Mouse (Mus musculus): ENCODE data around the gene Vgll4. TPM values are rescaled to one million over a fixed set of nuclear protein-coding genes. Genes with fewer than 3 reads are reported as not detected.

Vgll4 gene
- total RNA-seq, 2 experiments from 2014 or later: 23.5 to 31.8 TPM

DNA sequence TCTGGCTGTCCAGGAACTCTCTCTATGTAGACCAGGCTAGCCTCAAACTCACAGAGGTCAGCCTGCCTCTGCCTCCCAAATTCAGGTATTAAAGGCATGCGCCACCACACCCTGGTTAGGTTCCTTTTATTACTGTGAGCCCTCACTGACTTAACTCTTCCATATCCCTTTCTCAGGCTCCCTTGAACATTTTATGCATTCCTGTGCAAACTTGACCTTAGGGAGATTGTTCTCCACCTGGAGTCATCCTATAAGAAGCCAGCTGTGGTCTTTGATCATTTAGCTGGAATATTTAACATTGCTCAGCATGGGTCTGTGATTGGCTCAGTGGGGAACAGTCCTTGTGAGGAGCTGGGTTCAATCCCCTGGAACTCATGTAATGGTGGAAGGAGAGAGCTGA lies 4.5 kb upstream of the Vgll4 start:
- DNase-seq: no peak

DNA sequence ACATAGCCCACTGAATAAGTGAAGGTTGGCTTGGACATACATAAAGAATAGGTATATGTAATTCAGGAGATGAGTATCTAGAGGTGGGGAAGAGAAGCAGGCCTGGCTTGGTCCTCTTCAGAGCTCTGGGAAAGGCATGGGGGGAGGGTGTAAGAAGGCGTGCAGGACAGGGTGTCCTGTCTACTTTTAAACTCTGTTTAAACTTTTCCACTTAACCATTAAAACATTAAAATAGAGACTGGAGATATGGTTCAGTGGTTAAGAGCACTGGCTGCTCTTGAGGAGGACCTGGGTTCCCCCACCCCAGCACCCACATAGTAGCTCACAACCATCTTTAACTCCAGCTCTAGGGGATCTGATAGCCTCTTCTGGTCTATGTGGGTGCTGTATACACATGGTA lies 3.2 kb upstream of the Vgll4 start:
- DNase-seq: no peak

DNA sequence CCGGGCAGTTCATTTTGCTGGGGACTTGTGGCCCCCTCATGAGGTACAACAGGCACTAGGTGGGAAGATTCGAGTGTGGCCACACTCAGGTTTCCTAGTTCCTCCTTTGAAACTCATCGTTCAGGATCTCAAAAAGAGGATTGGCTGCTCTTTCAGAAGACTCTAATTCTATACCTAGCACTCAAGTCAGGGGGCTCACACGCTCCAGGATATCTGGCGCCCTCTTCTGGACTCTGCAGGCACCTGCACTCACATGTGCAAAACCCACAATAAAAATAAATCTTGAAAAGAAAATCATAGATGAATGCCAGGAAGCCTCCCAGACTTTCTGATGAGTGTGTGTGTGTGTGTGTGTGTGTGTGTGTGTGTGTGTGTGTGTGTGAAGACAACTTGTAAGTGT lies 1.1 kb upstream of the Vgll4 start:
- no peak for DNase-seq

GRCm38 (mm10) chr6:114970386-114970785 lies 592 bp upstream of the Vgll4 start:
- DNase-seq: no peak

DNA sequence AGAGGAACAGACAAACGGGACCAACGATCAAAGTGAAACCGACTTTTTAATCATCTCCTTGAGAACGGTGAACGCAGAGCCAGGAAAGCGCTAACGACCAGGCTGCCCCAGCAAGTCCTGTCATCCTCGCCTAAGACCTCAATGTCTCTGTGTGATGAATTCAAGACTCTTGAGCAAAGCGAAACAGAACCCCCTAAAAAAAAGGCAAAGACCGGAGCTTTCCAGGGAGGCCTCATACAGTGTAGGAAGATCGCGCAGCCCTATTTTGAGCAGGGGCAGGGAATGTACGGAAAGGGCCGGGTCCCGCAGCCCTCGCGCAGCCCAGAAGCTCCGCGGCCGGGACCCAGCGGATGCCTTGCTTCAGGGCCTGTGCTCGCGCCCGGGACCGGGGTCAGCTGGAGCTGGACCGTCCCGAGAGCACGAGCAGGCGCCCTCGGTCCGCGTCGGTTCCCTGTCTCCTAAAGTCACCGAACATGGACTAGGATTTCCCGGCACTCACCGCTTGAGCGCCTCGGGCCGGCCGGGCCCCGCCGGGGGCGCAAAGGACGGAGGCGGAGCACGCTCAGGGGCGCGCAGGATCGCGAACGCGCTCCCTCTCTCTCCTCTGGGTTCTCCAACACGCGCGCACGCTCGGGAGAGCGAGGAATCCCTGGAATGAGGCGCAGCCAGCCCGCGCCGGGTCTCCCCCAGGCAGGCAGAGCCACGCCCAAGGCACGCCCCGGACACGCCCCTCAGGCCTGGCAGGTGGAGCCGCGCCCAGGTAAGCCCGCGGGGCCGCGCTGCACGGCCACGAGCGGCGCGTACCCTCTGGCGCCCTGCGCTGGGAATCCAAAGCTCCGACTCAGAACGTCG lies 1.2 kb downstream of the Vgll4 start:
- DNase-seq: peak; percentile 71

- DNase-seq: no peak
These were observed 2.2 kb downstream of the Vgll4 start for GRCm38 (mm10) chr6:114967623-114968022.

DNA sequence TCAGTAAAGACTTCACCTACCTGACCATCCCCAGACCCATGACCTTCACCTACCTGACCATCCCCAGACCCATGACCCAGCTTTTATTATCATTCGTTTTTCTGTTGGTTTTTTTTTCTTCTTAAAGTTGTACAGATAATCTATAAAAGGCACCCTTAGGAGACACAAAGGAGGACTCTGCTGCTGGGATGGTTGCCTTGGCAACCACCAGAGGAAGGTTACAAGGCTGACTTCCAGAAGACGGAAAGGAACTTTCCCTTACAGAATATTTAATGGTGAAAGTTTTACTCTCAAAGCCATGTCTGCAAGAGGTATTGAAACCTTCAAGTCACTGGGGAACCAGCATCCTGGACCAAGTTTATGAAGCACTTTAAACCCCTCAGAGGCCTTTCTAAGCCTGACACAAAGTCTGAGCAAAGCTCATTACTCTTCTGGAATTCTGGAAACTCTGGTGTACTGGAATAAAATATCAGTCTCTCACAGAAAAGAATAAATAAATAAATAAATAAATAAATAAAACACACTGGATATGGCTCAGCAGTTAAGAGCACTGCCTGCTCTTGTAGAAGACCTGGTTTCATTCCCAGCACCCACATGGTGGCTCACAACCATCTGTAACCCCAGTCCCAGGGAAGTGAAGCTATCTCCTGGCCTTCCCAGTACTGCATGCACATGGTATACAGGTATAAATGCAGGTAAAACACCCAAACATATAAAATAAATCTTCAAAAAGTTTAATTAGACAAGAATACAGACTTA lies 3.2 kb downstream of the Vgll4 start:
- no peak for DNase-seq

GRCm38 (mm10) chr6:114965802-114966201 lies 4.0 kb downstream of the Vgll4 start:
- no peak for DNase-seq

DNA sequence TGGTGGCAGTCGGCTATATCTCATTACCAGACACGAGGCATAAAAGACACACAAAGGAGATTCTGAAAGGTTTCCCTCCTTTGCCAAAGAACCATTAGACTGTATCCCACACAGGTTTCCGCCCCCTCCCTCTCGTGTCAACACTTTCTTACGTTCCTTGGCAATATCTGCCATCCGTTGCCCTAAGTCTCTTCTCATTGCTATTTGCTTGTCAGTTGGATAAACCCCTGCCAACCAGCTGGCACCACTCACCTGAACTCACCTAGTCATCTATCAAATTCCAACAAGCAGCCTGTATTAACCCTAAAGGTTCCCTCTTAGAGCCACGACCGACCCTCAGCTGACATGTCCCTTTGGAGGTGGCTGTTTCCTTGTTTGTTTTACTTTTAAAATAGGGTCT lies 4.4 kb downstream of the Vgll4 start:
- no peak for DNase-seq

GRCm38 (mm10) chr6:114964235-114964634 lies 5.6 kb downstream of the Vgll4 start:
- DNase-seq: no peak

DNA sequence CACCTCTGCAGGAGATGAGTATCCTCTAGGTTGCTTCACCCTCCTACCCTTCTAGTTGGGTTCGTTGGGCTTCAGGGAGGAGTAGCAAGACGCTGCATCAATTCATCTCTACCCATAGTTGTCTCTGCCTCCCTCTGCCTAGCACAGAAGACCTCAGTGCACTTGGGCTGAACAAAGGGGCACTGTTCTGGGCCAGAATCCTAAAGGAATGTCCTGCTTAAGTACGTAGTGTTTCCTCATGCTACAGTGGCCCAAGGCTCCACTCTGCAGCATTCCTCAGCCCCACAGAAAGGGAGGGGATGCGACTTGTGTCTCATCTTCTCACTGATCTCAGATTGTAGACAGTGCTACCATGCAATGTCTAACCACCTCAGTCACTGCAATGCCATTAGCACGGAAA lies 6.2 kb downstream of the Vgll4 start:
- DNase-seq: no peak

DNA sequence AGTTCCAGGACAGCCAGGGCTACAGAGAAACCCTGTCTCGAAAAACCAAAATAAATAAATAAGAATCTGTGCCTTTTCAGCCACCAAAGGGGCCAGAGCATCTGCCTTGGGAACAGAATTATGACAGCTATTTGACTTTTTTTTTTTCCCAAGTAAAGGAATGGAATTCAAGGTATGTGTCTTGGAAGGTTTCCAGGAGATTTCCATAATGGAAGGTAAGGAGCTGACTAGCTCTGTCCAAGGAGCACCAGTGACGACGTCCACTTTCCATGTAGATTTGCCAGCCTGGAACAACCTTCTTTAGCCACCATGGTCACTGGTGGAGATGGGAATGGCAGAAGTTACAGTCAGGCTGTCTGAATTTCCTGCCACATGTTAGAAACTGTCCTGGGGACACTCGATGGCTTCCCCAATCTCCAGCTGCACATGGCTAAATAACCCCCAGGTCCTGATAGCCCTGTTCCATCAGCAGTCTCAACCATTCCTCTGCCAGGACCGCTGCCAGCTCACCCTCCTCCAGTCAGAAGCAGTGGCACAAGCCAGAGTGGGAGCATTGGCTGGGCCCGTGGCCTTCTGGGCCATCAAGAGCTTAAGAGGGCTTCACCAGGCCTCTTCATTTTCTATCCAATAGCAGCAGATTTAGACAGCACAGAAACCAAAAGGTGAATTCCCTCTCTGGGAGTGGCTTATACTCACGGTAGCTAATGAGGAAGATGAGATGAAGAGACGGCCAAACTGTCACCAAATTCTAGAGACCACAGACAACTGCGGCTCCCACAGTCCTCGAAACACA lies 8.3 kb downstream of the Vgll4 start:
- no peak for DNase-seq

DNA sequence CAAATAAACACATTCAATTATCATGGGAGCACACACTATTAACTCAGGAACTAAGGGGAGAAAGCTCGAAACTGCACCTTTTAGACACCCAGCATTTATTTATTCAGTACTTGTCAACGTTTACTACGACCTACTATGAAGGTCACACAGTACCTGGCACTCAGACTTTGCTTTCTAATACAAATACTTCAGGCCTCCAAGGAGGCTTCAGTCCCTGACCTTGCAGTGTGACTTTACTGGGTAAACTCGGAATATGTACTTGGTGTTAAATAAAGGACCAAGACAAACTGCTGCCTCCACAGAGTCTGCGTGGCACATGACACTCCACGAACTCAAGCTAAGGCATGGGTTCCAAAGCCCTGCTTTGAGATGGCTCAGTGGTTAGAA lies 10.8 kb downstream of the Vgll4 start:
- no peak for DNase-seq

DNA sequence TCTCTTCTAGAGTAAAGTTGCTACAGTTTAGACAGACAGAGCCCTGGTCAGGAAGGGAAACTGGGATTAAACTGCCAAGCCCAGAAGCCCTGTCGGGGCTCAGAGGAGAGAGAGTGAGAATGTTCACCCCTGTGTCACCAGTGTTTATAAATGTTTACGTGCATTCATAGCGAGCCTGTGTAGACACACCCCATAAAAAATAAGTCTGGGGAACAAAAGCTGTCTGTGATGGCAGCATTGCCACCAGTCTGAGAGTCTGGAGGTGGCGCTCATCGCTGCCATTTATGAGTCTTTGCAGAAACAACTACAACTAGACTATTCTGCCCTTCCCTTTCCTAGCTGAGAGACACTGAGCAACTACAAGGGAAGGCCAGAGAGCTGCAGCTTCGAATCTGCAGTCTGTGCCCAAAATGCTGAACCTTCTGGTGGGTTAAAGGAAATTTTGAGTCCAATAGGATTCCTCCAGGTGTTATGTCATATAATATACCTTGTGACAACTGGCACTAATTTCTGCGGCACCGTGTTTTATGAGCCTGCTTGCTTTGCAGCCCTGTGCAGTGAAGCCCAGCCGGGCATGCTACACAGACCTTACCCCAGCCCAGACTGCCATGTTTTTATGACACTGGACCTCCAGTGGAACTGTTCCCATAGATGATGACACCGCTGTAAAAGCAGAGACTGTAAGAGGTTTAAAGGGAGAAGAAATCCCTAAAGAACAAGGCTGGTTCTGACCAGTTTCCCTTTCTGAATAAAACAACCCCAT lies 11.4 kb downstream of the Vgll4 start:
- no peak for DNase-seq

DNA sequence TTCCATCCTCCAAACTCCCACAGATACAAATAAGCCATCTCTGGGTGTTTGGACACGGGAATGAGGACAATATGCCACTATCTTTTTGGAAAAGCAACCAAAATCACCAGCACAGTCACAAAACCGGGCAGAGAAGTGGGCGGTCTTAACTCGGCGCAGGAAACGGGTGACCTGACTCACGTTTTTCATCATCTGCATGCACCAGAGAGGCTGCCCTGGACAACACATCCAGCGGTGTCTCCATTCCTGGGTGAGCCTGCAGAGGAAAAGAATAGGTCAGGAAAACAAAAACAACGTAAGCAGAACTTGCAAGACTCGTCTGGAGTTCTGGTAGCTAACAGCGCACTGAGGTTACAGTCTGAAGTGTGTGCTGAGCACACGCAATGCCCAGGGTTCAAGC lies 12.0 kb downstream of the Vgll4 start:
- DNase-seq: no peak

DNA sequence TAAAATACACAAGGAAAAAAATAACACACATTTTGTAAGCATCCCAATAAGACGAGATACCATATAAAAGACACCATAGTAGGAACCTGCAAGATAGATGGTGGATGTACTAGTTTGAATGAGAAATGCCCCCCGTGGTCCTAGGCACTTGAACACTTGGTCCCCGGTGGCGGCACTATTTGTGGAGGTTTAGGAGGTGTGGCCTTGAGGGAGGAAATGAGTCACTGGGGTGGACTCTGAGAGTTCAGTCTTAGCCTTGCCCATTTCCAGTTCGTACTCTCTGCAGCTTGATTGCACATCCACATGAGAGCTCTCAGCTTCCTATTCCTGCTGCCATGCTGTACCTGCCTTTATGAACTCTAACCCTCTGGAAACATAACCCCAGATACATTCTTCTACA lies 15.3 kb downstream of the Vgll4 start:
- no peak for DNase-seq

GRCm38 (mm10) chr6:114953601-114954000 lies 16.2 kb downstream of the Vgll4 start:
- no peak for DNase-seq

GRCm38 (mm10) chr6:114952356-114952755 lies 17.4 kb downstream of the Vgll4 start:
- no peak for DNase-seq

GRCm38 (mm10) chr6:114944456-114945438 lies 25.0 kb downstream of the Vgll4 start:
- no peak for DNase-seq

DNA sequence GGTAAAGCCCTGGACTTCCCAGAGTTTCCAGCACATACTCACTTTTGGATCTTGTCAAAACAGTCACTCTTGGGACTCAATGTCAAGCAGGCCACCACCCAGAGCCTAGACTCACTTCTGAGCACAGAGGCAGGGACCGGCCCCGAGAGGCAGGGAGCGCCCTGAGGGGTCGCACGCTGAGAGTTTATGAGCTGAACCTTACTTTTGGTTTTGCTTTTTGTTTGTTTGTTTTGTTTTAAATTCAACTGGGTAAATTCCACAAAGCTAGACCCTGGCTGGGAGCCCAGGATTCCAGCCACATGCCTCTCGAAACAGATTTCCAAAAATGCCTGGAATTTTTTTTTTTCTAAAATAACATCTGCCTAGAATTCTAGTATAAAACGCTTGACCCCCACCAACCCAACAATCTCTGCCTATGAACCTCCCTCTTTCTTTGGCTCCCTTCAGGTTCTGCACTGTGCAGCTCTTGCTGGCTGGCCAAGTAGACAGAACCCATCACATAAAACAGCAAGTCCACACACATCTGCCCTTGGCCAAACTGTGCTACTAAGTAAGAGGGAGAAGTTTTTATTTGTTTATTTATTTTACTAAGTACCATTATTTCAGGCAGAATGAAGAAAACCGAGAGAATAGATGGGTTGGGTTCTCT lies 28.5 kb downstream of the Vgll4 start:
- peak; percentile 60 for DNase-seq
